Mouse (Mus musculus): Measurements from ENCODE around the gene Zfp788. TPM values are rescaled to one million over a fixed set of nuclear protein-coding genes. Genes with fewer than 3 reads are reported as not detected.

Zfp788 gene
- polyA plus RNA-seq, 1 experiment from 2014 or later: 24.0 TPM

Other genes starting within 250 kb of the Zfp788 start
- 9.3 and 10.4 TPM in 2 replicates for gene AI987944, start 239.8 kb upstream of the Zfp788 start, polyA plus RNA-seq (2015; fragmentation: Nextera tagmentation; extraction: Ambion mirVana)
- 0.64 and 0.77 TPM in 2 replicates for gene Vmn2r57, start 184.5 kb upstream of the Zfp788 start, polyA plus RNA-seq (2015; fragmentation: Nextera tagmentation; extraction: Ambion mirVana)
- 0.09 and 0.20 TPM in 2 replicates for gene Gm20449, start 133.8 kb upstream of the Zfp788 start, polyA plus RNA-seq (2015; fragmentation: Nextera tagmentation; extraction: Ambion mirVana)
- gene AW146154, start 133.3 kb upstream of the Zfp788 start, polyA plus RNA-seq (2015; fragmentation: Nextera tagmentation; extraction: Ambion mirVana): 4.4 and 6.2 TPM in 2 replicates
- gene Gm6871, start 59.5 kb upstream of the Zfp788 start, polyA plus RNA-seq (2015; fragmentation: Nextera tagmentation; extraction: Ambion mirVana): 0.19 TPM in 1 of 2 replicates, not detected in the other
- gene 2610021A01Rik, start 34.0 kb upstream of the Zfp788 start, polyA plus RNA-seq (2015; fragmentation: Nextera tagmentation; extraction: Ambion mirVana): 12.3 and 12.8 TPM in 2 replicates
- not detected in 2 replicates for gene Vmn2r58, start 239.5 kb downstream of the Zfp788 start, polyA plus RNA-seq (2015; fragmentation: Nextera tagmentation; extraction: Ambion mirVana)

All from neural tube, embryonic 15.5 days (tissue).